Mouse (Mus musculus): ENCODE results near the gene Uty.

GRCm38 (mm10) chrY:1244940-1245339 lies 619 bp downstream of the Uty start:
- TF ChIP-seq CTCF (IDR thresholded peaks at IDR 0.05) (no peak), EP300 (IDR thresholded peaks at IDR 0.05) (no peak)

All from lung, postnatal 0 days (tissue).